Mouse (Mus musculus): Measurements from ENCODE around the gene Grm8.

DNA sequence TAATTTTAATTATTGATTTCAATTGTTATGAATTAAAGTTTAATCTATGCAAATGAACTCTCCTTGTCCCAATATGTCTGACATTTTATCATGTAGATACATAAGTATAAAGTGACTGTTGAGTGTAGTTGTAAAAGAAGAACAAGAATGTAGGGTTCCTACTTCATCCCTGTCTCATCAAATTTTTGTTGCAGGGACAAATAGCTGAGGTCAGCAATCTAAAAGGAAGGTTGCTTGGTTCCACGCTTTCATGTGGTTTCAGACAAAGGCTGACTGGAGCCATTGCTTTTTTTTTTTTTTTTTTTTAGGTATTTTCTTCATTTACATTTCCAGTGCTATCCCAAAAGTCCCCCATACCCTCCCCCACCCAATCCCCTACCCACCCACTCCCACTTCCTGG, 298.8 kb downstream of the Grm8 start:
- no peak for TF ChIP-seq CTCF (IDR thresholded peaks at IDR 0.05 in 2 of 3, conservative IDR thresholded peaks at IDR 0.05 in 1 of 3; ENCODE audit: control insufficient read depth in 1 of 3, insufficient read depth in 1 of 3, low read depth in 2 of 3, low read length in 3 of 3, poor library complexity in 1 of 3, severe bottlenecking in 1 of 3)
- no peak for TF ChIP-seq ZMIZ1 (IDR thresholded peaks at IDR 0.05; ENCODE audit: low read depth, low read length)
- TF ChIP-seq TBP (IDR thresholded peaks at IDR 0.05; ENCODE audit: low read depth, low read length), result no peak
- TF ChIP-seq BHLHE40 (IDR thresholded peaks at IDR 0.05; ENCODE audit: borderline replicate concordance, low read depth, low read length), result no peak
- TF ChIP-seq GABPA (IDR thresholded peaks at IDR 0.05; ENCODE audit: low read depth, low read length), result no peak

Data from MEL (cell line).